Mouse (Mus musculus): Measurements from ENCODE around the gene Ngly1.
"Not testable (repeated sequence)": the region's sequence is repeated elsewhere in the genome, so short reads cannot be mapped to it uniquely, and the experiment has no call there.

The Ngly1 gene

DNA sequence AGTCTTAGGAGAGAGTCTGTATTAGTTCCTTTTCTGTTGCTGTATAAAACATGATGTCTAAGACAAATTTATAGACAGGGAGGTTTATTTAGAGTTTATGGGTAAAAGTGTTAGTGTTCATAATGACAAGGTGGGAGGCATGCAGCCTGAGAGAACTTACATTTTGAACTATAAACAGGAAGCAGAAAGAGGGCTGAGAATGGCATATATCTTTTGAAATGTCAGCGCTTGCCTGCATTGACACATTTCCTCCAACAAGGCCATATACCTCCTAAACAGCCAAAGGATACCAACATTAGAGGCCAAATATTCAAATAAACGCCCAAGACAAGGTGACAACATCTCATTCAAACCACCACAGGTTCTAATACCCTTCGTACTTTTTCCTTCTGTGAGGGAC, 12.8 kb downstream of the Ngly1 start:
- DNase-seq: no peak

DNA sequence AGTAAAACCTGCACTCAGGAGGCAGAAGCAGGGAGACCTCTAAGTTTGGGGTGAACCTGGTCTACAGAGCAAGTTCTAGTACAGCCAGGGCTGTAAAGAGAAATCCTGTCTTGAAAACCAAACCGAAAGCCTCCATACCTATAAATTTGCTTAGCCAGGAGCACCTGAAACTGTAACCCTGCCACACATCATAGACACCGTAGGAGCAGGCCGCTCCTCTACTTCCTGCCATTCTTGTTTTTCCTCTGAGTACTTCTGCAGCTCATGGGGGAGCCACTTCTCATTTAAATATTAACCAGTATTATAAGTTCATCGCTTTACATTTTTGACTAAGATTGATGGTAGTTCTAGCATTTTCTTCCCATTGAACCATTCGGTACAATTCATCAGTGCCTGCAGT, 17.9 kb downstream of the Ngly1 start:
- DNase-seq: no peak

DNA sequence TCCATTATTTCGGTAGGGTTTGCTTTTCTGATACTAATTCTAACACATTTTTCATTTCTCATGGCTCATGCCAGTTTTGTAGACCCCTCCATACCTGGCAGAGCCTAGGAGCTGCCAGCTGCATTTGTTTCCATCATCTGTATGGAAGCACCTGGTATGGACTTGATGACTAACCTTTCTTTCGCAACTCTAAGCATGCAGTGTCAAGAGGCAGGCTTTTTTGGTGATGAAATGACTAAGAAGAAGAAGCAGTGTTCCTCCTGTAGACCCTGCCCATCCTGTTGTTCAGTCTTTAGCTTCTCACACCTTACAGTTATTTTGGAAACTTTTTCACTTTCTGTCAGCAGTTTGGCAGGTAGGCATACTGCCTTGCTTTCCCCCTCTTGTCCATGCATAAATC, 20.7 kb downstream of the Ngly1 start:
- no peak for DNase-seq

DNA sequence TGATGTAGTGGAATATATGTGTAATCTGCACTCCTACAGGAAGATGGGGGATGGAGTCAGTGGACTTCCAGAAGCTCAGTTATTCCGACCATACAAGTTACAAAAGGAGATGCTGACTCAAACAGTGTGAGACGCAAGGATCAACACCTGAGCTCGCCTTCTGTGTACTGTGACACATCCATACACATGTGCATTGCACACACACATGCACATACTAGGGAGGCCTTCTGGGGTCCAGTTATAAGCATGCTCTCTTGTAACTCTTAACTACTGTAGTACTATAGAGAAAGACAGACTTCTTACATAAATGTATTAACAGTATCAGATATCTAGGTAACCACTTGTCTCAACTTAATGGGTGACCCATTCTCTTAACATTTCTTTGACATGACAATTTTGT, 24.6 kb downstream of the Ngly1 start:
- DNase-seq: no peak

DNA sequence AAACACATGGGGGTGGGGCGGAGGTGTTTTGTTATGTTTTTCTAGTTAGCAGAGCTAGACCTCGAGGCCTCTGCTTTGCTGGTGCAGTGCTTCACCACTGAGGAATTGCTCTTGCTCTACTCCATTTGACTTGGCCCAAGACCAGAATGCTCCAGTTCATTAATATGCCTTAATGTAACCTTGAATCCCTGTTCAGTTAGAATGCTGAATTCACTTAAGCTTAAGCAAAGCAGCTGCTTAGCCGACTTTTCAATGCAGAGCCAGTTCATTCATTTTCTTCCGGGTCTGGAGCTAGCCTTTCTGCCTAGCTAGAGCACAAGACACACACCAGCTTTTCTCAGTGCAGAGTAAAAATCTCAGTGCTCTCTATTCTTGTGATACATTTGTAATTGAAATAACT, 30.1 kb downstream of the Ngly1 start:
- no peak for DNase-seq

DNA sequence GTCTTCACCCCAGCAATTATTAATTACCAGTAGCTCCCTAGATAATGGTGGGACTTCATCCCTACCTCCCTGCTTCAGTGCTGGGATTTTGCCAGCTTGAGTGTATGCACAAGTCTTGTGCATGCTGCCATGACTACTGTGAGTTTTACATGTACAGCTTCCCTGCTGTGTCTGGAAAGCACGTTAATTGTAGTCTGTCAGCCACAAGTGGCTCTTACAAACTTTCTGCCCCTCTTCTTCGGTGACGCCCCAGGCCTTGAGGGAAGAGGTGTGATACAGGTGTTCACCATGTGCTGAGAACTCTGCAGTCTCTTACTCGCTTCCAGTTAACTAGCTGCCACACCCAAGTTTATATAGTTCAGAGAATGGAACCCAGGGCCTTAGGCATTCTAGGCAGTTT, 34.9 kb downstream of the Ngly1 start:
- DNase-seq: no peak

DNA sequence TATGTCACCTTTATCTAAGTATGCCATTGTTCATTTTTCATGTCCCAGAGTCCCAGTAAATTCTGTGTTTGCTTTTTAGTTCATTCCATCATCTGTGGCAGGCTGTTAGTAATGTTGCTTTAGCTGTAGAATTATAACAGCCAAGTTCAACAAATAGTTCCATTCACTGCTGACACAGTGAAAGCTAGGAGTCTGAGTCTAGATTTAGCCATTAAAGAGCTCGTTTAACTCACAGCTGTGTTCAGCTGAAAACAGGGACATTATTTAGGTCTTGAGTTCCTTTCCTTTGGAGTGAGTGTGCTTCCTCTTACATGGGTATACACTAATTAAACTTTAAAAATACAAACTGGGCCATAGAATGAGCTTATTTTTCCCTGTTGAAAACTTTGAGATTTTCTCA, 43.3 kb downstream of the Ngly1 start:
- DNase-seq: no peak

DNA sequence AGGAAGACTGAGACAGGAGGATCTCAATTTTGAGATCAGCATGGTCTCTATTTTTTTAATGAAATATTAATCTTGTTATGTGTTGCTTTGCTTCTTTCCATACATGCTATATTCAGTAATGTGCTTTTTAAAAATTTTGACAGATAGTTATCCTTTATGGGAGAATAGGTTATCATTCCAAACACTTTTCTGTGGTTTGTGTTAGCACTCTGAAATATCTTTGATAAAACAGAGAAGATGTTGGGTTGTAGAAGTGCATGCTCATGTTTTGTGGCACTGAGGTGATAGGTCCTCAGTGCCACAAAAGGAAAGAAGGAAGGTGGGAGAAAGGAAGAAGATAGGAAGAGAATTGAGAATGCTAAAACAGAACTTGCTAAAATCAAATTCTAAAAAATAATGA, 43.9 kb downstream of the Ngly1 start:
- DNase-seq: no peak

DNA sequence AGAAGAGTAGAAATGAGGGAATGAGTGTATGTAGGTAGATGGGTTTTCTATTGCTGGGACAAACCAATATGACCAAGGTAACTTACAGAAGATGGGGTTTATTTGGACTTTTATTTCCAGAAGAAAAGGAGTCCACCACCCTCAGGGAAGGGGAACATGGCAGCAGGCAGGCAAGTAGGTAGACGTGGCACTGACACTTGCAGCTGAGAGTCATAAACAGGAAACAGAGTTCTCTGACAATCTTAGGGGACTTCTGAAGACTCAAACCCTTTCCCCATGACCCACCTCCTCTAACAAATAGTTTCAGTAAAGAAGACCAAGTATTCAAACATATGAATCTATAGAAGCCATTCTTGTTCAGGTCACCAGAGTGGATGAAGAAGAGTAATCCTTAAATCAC, 44.8 kb downstream of the Ngly1 start:
- no peak for DNase-seq

DNA sequence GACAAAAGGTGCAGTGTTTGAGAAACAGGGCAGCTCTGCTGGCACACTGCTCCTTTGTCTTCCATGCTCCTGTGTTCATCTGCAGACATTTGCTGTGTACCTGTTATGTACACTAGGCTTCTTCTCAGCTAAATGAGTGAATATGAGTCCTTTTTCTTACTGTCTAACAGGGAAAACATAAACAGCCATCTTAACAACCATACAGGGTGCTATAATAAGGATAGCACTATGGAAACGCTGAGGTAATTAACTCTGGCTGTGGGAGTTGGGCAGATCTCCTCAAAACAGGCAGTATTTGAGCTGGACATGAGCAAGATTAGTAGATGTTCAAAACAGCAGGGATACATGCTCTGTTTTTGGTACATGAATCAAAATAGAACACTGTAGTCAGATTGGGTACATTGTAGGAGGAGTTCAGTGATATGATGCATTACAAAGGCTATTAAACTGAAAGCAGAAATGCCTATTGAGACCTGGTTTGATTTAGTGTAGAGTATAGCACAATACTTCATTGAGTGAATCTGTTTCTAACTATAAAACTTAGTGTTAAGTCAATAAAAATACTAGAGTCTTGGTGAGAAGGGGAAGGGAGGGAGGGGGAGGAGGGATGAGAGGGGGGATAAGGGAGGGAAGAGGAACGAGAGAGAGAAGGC, 47.9 kb downstream of the Ngly1 start:
- DNase-seq: no peak

DNA sequence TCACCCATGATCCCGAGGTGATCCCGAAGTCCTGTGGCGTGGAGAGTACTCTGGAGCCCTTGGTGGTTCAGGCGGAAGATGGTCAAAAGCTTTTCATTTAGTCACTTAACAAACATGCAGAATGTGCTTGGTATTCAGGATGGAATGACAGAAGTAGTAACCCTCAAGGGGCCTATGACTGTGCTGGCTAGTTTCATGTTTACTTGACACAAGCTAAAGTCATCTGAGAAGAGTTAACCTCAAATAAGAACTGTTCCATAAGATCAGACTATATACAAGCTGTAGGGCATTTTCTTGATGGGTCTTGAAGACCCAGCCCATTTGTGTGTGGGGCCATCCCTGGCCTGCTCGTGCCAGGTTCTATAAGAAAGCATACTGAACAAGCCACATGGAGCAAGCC, 52.7 kb downstream of the Ngly1 start:
- DNase-seq: no peak

DNA sequence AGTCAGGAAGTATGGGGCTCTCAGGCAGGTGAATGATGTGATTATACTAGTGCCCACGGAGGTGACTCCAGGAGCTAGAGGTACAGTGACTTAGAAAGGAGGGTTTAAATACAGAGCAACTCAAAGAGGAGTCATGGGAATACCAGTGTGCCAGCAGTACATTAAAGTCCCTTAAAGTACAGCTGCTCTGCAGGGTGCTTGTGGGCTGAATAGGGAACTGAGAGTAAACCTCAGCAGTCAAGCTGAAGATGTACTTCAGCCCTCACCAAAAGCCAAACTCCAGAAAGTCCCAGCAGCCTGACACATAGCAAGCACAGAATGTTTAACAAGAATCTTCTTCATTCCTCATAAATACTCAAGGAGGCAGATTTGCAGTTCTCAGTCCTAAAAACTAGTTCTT, 53.6 kb downstream of the Ngly1 start:
- no peak for DNase-seq

DNA sequence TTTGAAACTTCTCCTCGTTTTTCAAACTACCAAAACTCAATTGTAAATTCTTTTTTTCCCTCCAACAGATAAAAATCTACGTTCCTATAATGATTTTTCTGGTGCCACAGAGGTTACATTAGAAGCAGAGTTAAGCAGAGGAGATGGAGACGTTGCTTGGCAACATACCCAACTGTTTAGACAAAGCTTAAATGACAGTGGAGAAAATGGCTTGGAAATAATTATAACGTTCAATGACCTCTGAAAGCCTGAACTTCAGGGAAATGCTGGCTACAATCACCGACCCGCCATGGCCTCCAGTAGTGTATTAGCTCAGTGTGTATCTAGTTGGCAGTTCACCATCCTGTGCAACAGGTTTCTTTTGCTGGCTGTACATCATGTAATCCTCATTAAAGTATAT, 61.7 kb downstream of the Ngly1 start:
- DNase-seq: no peak

DNA sequence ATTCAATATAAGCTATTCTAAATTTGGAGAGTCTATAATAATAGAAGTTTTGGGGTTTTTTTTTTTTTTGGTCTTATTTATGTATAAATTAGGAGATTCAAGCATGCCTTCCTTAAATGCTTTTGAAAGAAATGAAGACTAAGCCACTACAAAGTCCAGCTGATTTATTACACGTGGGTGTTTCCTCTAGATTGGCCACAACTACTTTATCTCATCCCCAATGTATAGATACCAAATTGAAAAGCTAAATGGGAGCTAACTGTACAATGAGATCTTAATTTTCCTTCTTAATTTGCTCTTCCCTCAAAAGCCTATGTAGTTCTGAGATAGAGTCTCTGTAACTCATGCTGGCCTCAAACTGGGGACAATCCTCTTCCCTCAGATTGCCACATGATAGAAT, 63.5 kb downstream of the Ngly1 start:
- no peak for DNase-seq

DNA sequence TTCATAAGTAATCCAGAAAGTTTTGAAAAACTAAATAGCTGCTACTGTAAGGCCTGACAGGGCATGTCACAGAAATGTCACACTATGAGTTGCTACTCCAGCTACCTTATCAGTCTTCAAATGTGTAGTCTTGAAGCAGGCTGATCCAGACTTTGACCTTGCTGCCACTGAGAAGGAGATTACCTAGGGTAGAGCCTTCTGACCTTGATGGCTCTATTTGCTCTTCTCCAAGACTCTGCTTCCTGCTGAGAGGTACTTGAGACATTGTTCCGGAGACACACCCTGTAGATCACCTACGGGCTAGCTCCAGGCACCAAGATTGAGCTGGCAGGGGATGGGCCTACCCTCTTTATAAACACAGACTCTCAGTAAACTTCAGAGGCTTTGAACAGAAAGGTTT, 64.0 kb downstream of the Ngly1 start:
- DNase-seq: not testable (repeated sequence)

DNA sequence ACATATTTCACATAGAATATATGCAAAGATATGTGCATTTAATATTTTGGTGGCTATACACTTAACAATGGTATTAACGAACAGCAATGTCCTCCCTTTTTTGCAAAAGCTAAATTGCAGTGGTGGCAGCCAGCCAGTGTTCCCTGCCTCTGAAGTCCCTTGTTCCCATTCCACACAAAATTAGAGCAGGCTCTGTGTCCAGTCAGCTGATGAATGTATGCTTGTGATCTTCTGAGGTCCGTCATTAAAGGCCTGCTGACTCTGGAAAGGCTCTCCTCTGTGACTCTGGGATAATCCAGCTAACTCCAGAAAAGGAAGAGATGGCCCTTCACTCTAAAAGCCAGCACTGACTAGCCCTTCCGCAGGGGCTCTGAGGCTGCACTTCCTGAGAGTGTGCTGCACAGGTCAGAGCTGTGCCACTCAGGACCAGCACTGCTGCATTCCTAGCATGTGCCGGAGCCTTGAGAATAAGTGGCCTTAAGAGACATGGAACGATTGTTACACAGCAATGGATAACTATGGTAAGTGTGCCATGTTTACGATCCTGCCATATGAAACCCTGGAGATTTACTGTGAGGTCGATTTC, 64.9 kb downstream of the Ngly1 start:
- DNase-seq: no peak

DNA sequence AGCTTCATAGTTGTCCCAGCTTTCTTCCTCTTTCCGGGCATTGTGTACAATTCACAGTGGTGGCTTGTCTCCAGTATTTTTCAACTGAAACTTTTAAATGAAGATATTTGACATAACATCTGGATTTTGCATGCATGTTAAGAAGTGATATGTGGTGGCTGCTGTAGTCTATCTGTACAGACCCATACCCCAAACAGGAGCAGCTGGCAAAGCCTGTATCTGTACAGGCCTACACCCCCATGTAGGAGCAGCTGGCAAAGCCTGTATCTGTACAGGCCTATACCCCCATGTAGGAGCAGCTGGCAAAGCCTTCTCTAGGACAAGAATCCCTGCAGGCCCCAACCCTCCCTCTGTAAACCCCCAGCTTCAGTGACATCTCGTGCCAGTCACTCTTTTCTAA, 65.8 kb downstream of the Ngly1 start:
- no peak for DNase-seq

DNA sequence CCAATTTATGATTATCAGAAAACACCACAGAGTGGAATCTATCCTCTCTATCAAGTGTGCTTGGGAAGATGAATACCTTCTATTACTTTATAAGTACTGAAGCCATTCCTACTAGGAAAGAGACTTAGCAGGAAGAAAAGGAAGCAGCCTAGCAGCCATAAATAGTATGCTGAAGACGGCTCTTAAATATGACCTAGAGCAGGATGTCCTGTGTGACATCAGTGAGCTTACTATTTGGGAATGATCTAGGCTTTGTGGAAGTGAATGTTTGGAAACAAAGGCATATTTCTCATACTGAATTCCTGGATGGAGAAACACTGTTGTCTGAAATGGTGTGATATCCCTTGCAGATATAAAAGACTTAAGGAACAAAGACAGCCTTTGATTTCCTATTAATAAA, 67.6 kb downstream of the Ngly1 start:
- no peak for DNase-seq

DNA sequence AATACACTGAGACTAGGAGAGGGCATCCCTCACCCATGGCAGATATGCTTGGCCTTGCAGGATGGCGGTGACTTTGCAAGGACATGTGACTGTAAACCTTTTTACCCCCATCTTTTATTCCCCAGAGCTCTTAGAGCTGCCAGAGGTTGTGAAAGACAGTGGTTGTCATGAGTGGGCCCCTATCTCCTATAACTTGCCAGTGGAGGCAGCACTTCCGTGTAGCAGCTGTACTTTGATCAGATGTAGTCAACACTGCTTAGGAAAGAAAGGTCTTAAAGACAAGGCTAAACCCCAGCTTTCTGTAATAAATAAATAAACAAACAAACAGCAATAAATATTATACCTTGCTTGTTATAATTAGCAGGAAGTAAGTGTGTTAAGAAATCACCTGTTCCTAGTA, 70.7 kb downstream of the Ngly1 start:
- no peak for DNase-seq

DNA sequence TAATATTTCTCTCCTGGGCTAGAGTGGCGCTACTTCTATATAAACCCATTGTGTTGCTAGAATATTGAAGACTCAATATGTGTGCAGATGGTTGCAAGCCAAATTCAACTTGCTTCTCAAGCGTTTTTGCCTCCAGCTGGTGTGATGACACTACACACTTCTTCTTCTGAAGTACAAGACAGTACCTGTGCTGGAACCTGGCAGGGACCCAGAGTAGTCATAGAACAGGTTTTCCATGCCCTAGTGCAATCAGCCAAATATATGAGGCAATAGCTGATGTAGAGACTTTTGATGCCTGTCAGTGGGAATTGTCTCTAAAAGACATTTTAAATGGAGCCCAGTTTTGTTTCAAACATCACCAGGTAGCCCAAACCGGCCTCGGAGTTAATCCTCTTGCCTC, 75.3 kb downstream of the Ngly1 start:
- no peak for DNase-seq

DNA sequence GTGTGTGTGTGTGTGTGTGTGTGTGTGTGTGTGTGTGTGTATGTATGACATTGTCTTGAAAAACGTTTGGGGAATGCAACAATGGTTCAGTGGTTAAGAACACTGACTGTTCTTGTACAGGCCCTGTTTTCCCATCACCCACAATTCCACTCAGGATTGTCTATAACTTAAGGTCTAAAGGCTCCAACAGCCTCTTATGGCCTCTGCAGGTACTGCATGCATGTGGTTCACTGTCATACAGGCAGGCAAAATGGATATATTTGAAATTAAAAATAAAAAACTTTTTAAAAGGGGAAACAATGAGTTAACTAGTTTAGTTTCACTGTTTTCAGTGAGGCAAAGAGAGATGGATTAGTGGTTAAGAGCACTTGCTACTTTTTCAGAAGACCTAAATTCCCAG, 76.1 kb downstream of the Ngly1 start:
- no peak for DNase-seq

DNA sequence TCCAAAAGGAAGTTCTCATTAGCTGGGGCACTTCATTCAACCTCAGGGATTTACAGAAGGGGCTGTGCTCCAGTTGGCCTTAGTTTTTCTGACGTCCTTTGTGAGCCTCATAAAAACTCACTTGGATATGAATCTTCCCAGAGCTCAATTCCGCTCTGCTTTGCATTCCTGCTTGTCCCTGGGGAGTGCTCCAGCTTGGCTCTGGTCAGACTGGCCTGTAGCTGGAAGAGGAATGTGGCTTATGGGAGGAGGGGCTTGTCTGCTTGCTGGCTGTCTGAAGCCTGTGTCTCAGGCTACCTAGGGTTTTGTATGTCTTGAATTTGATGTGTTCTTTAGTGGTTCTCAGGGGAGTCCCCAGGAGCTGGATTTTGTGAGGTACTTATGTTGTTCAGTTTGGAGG, 79.5 kb downstream of the Ngly1 start:
- no peak for DNase-seq

DNA sequence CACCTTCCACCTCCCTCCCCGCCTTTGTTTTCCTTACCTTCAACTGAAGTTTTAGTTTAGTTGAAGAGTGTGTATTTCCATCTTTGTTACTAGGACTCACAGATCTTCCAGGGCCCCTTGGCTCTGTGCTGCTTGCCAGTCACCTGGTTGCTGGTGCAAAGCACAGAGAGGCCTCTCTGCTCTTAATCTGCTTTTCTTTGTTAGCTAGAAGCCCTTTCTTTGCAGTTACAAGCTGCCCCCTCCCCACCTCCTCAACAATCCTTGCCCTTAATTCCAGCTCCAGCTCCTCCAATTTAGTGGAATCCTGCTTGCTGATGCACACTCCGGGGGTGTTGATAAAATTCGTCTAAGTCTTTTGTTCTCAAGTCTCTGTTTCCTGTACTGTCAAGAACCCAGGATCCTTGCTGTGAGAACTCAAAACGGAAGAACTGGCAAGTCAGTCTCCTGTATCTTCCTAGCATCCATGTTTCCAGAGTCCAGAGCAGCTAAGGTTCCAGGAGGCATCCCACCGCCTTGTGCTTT, 79.9 kb downstream of the Ngly1 start:
- DNase-seq: no peak

DNA sequence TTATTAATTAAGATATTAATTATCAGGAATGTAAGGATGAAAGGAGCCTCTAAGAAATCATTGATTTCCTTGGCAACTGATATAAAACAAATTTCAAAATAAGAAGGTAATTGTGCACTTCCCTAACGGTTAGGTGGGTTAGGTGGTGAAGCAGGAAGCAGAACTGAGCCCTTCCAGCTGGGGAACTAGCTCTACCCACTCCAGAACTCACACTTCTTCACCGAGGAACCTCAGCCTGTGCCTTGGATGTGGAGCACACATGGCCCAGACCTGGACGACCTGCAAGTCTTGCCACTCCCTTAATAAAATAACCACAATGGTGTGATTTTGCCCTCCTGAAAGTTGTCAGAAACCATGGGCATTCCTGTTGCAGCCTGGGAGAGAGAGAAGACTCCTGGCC, 80.7 kb downstream of the Ngly1 start:
- no peak for DNase-seq

DNA sequence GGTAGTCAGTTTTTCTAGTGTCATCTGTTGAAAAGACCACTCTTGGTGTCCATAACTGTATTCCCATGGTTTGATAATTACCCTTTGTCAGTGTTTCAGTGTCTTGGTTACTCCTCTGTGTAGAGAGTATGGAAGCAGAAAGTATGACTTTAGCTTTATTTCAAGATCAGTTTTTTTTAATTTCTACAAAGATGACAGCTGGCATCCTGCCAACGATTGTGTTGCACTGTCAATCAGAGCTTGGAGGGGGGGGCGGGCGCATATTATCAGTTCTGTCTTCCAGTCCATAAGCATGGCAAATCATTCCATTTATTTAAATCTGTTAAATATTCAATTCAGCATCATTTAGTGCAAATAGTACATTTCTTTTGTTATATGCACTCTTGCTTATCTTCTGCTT, 85.2 kb downstream of the Ngly1 start:
- no peak for DNase-seq
